Mouse (Mus musculus) hematopoietic stem cell, adult 5-6 weeks (primary cell): Measurements from ENCODE around the gene Ap3b1. TPM values are rescaled to one million over a fixed set of nuclear protein-coding genes. Genes with fewer than 3 reads are reported as not detected.

Source experiments
- ATAC-seq, 2 experiments: fragments of 125-278 bp in 1 of 2; replicated peaks in 1 of 2; 2 replicates each; pipeline ENCODE4 v1.8.0; 2016 to 2017; ENCODE audit warnings: inconsistent platforms in 2 of 2, mild to moderate bottlenecking in 2 of 2, moderate number of reproducible peaks in 2 of 2, low read depth in 1 of 2, moderate TSS enrichment in 1 of 2; ENCODE audit not compliant: low FRiP score in 2 of 2, poor library complexity in 2 of 2, severe bottlenecking in 2 of 2, insufficient read depth in 1 of 2, low TSS enrichment in 1 of 2
- total RNA-seq: library from RNA; stranded (forward); fragments of 172-1452, 232-1000 nt; gene quantifications from 2 replicates; pipeline ENCODE4 v1.2.3, GENCODE M21; 2017

The Ap3b1 gene
- total RNA-seq, 1 experiment from 2014 or later: 107 TPM

GRCm38 (mm10) chr13:94595701-94596361, 237.1 kb downstream of the Ap3b1 start:
- ATAC-seq: no peak

GRCm38 (mm10) chr13:94596386-94597033, 237.8 kb downstream of the Ap3b1 start:
- 0 out of 4 replicates have a peak, but pooled peaks of 1 of the 2 experiments have one; percentile 25 for ATAC-seq

GRCm38 (mm10) chr13:94599718-94600117, 241.0 kb downstream of the Ap3b1 start:
- no peak for ATAC-seq

- ATAC-seq: no peak
Observed at GRCm38 (mm10) chr13:94607035-94607860, 248.5 kb downstream of the Ap3b1 start.

GRCm38 (mm10) chr13:94607861-94608223, 249.1 kb downstream of the Ap3b1 start:
- ATAC-seq: no peak

- ATAC-seq: no peak
Observed at GRCm38 (mm10) chr13:94608420-94608831, 249.7 kb downstream of the Ap3b1 start.

GRCm38 (mm10) chr13:94608947-94609346, 250.2 kb downstream of the Ap3b1 start:
- no peak for ATAC-seq

Other genes with a start within 250 kb of the Ap3b1 start
- 16.8 and 18.1 TPM in 2 replicates for gene Scamp1, start 73.1 kb upstream of the Ap3b1 start, total RNA-seq